Mouse (Mus musculus) kidney, postnatal 0 days (tissue): ENCODE data around the gene Galns. TPM values are rescaled to one million over a fixed set of nuclear protein-coding genes. Genes with fewer than 3 reads are reported as not detected.

Experiments
- ATAC-seq: fragments of 200-750 bp; cut with Nextera tagmentation; replicated peaks from 2 replicates; pipeline ENCODE4 v1.8.0; 2017; ENCODE audit warnings: low read depth, moderate number of reproducible peaks, moderate TSS enrichment, moderate library complexity; ENCODE audit not compliant: low FRiP score
- DNase-seq: peaks from one replicate; pipeline ENCODE4 v3.0.0-alpha.2; 2016; ENCODE audit warnings: low spot score
- H3K27ac ChIP-seq: fragments of 300-500 bp; sonication (generic); 2 replicates; pipeline ENCODE4 v1.5.1; 2014; ENCODE audit warnings: mild to moderate bottlenecking
- H3K27me3 ChIP-seq: fragments of 300-500 bp; sonication (generic); 2 replicates; pipeline ENCODE4 v1.6.1; 2014; ENCODE audit warnings: low read length, mixed read lengths; ENCODE audit not compliant: insufficient read depth
- H3K36me3 ChIP-seq: fragments of 300-500 bp; sonication (generic); 2 replicates; pipeline ENCODE4 v1.6.1; 2014; ENCODE audit warnings: low read length, mixed read lengths; ENCODE audit not compliant: insufficient read depth
- H3K4me1 ChIP-seq: fragments of 300-500 bp; sonication (generic); replicated peaks from 2 replicates; pipeline ENCODE4 v1.6.1; 2014; ENCODE audit warnings: antibody characterized with exemption, low read length, mixed read lengths; ENCODE audit not compliant: insufficient read depth
- H3K4me2 ChIP-seq: fragments of 300-500 bp; sonication (generic); 2 replicates; pipeline ENCODE4 v1.6.1; 2014; ENCODE audit warnings: mild to moderate bottlenecking, low read length, moderate library complexity, mixed read lengths
- H3K4me3 ChIP-seq: fragments of 300-500 bp; sonication (generic); replicated peaks from 2 replicates; pipeline ENCODE4 v1.5.1; 2014; ENCODE audit warnings: low read depth, low read length
- H3K9ac ChIP-seq: fragments of 300-500 bp; sonication (generic); 2 replicates; pipeline ENCODE4 v1.6.1; 2014; ENCODE audit warnings: low read depth, low read length
- H3K9me3 ChIP-seq: fragments of 300-500 bp; sonication (generic); replicated peaks from 2 replicates; pipeline ENCODE4 v1.6.1; 2016; ENCODE audit warnings: low read length, inconsistent platforms, mixed read lengths
- CTCF ChIP-seq: IDR thresholded peaks from 2 replicates; pipeline ENCODE4 v1.5.1; 2016; ENCODE audit warnings: antibody characterized with exemption, low read depth, mild to moderate bottlenecking, moderate library complexity
- WGBS: fragments of 180-500 bp; shearing (Covaris S2); extraction: QIAGEN DNeasy Blood & Tissue Kit; methylation state at CpG from one replicate; pipeline ENCODE4 v1.1.7; 2014; 5-methylcytosine and 5-hydroxymethylcytosine counted together
- polyA plus RNA-seq: library from polyadenylated mRNA; unstranded; fragments of >200 nt; fragmentation: Nextera tagmentation; extraction: Ambion mirVana; gene quantifications from 2 replicates; pipeline ENCODE4 v1.2.1, GENCODE M21; 2015

Gene Galns
- polyA plus RNA-seq = 19.4 and 23.3 TPM in 2 replicates

DNA sequence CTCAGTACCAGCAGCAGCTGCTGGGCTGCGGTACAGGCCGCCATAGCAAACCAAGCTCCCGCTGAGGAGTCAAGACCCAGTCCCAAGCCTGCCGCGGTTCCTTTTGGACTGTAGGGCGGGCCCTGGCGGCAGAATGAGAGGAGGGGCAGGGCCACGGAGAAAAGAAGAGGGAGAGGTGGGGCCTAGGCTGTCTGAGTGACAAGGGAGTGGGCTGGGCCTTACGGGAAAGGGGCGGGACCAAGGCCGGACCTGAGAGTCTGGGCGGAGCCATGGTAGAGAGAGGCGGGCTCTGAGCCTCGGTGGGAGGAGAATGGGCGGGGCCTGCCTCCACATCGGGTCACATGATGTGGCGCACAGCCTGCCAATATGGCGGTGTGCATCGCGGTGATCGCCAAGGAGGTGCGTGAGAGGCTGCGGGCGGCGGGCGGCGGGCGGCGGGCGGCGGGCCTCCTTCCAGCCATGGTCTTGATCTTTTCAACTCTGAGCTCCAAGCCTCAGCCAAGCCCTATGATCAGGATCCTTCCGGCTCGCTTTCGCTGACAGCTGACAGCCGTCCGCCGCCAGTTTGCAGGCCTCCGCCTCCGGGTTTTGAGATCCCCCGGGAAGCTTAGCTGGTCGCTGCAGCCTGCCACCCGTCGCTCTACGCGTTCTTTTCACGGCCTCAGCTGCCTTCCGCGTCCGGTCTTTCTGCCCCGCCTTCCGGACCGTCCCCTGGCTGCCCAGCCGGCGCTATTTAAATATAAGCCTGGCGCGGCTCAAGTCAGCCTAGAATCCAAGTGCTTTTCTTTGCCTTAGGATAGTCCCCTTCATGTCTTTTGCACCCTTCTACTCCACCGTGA is at the start of gene Galns, which contains the start of gene Trappc2l:
Gene Galns (minus strand): TSS at position 169 of the 839 bp plus-strand sequence.
Gene Trappc2l (plus strand): TSS at position 346 of the 839 bp plus-strand sequence.
- ATAC-seq (peak; percentile 94), DNase-seq (peak; percentile 100)
- peak within 1 kb of the TSS; percentile 83 for H3K27ac ChIP-seq
- peak within 1 kb of the TSS; percentile 79 for H3K4me2 ChIP-seq
- TF ChIP-seq CTCF = peak; percentile 75
- peak within 1 kb of the TSS; percentile 69 for H3K9ac ChIP-seq
- H3K4me1 ChIP-seq = peaks cover 8% of the 10 kb centered on the region; the same call in 1 of the 2 replicates
- H3K27me3 ChIP-seq = no peaks in the 10 kb centered on the region
- 0 out of 2 replicates have a peak, but pooled peaks cover 3% of the 10 kb centered on the region for H3K36me3 ChIP-seq
- WGBS = under 1% methylated on average over 55 of the region's 57 CpGs
- H3K9me3 ChIP-seq = no peaks in the 10 kb centered on the region
- H3K4me3 ChIP-seq = peak within 1 kb of the TSS; percentile 60

DNA sequence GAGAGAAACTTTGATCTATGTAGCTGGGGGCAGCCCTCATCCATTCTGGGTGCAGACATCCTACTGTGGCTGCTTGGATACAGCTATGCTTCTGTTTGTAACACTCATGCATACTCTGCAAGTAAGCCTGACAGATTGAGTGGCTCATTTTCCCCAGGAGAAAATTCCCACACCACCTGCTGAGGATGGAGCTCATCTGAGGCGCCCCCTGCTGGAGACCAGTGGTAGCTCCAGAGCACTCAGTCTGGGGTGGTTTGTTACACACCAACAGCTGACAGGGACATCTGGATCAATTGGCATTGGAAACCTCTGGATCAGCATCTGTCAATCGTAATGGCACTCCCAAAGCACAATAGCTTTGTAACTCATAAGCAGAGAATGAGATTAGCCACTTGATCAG is 48.8 kb upstream of the Galns start:
- Histone ChIP-seq H3K9me3 (no peaks in the 10 kb centered on the region), H3K27ac (no peak overlapping the region), H3K4me1 (peaks cover 50% of the 10 kb centered on the region), H3K27me3 (no peaks in the 10 kb centered on the region), H3K4me2 (no peak overlapping the region), H3K4me3 (no peak overlapping the region), H3K9ac (no peak overlapping the region), H3K36me3 (no peaks in the 10 kb centered on the region)
- 80% methylated on average over 2 of the region's 2 CpGs for WGBS
- DNase-seq (no peak), ATAC-seq (no peak)
- peak; percentile 54 for TF ChIP-seq CTCF

DNA sequence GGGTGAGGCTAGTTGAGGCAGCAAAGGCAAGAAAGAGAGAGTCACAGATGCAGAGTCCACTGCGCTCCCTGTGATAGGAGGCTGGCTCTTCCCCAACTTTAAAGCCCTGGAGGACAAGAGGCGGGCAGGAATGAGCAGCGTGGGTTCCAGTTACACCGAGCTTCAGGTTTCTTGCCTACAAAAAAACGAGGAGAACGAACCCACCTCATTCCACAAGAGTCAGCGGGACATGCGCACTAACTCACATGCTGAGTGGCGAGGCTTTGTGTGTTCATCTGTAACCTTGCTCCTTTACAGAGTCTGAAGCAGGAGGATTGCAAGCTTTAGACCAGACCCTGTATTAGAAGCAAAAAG is 47.5 kb upstream of the Galns start:
- no peak overlapping the region for H3K4me2 ChIP-seq
- no peaks in the 10 kb centered on the region for H3K9me3 ChIP-seq
- no peaks in the 10 kb centered on the region for H3K36me3 ChIP-seq
- H3K4me1 ChIP-seq = peaks cover 42% of the 10 kb centered on the region
- DNase-seq = peak; percentile 35
- H3K4me3 ChIP-seq = no peak overlapping the region
- H3K9ac ChIP-seq = no peak overlapping the region
- H3K27me3 ChIP-seq = no peaks in the 10 kb centered on the region
- 49% methylated on average over 9 of the region's 9 CpGs for WGBS
- no peak for ATAC-seq
- no peak for TF ChIP-seq CTCF
- no peak overlapping the region for H3K27ac ChIP-seq

DNA sequence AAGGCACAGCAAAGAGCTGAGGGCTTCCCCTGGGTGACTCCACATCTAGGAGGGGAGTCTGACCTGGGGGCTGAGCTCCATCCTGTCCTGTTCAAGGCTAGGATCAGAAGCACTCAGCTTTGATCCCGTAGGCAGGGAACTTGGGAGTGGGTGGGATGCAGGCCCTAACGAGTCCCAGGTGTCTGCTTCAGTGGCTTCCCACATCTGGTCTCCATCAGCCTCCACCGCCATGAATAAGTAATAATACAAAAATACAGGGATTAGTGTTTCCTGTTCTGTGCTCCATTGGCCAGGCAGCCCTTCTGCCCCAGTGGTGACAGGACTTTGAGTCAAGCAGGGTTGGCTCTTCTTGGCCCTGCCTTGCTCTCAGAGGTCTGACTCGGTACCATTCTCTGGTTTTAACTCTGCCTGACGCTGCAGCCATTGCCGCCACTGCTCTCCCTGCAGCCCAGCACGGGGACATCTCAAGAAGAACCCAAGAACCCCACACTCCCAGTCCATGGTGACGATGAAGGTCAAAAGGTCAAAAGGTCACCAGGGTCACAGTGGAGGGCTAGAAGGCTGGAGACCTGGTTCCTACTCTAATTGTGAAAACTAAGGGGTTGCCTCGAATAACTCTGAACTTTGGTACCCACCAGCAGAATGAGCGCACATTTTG is 47.0 kb upstream of the Galns start:
- Histone ChIP-seq H3K9ac (no peak overlapping the region), H3K4me1 (peaks cover 37% of the 10 kb centered on the region), H3K36me3 (no peaks in the 10 kb centered on the region), H3K4me2 (no peak overlapping the region), H3K27ac (no peak overlapping the region), H3K9me3 (no peaks in the 10 kb centered on the region), H3K27me3 (no peaks in the 10 kb centered on the region), H3K4me3 (no peak overlapping the region)
- ATAC-seq (no peak), DNase-seq (peak; percentile 17)
- WGBS = 60% methylated on average over 10 of the region's 10 CpGs
- TF ChIP-seq CTCF = no peak

DNA sequence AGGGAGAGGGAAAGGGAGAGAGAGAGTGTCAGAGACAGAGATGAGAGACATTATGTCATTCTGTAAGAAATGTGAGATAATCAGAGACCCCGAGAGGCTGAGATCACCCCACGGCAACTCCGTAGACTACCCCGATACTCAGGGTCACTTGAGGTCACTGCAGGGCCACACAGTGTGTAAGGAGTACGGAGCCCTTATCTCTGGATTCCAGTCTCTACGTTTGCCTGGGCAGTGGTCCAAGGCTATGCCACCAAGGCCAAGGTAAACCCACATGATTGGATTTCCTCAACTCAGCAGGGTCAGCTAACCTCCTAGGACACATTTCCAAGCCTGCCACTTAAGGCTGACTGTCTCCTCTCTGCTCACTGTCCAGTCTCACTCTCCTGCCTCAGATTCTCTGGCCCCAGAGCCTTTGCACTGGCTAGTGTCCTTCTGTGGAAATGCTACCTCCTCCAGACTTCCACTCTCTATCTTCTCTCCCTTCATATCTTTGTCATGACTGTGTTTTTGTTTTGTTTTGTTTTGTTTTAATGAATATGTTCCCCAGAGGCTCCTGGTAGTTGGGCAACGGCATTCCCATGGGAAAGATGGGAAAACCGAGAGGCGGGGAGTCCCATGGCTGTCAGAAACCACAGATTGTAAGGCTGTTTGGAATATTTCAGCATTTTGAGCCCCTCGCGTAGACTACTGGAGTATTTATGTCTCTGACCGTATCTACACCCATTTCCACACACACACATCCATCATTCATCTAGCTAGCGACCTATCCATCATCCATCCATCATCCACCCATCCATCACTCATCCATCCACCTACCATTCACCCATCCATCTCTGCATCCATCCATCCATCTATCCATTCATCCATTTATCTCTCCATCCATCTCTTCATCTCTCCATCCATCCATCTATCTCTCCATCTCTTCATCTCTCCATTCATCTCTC is 45.1 kb upstream of the Galns start:
- no peak overlapping the region; the same call in 1 of the 2 replicates for H3K27ac ChIP-seq
- no peak overlapping the region for H3K4me3 ChIP-seq
- H3K9ac ChIP-seq = no peak overlapping the region
- ATAC-seq (no peak), DNase-seq (no peak)
- TF ChIP-seq CTCF = no peak
- peaks cover 25% of the 10 kb centered on the region for H3K4me1 ChIP-seq
- H3K9me3 ChIP-seq = no peaks in the 10 kb centered on the region
- H3K36me3 ChIP-seq = no peaks in the 10 kb centered on the region
- 71% methylated on average over 13 of the region's 13 CpGs for WGBS
- H3K4me2 ChIP-seq = no peak overlapping the region
- H3K27me3 ChIP-seq = no peaks in the 10 kb centered on the region

DNA sequence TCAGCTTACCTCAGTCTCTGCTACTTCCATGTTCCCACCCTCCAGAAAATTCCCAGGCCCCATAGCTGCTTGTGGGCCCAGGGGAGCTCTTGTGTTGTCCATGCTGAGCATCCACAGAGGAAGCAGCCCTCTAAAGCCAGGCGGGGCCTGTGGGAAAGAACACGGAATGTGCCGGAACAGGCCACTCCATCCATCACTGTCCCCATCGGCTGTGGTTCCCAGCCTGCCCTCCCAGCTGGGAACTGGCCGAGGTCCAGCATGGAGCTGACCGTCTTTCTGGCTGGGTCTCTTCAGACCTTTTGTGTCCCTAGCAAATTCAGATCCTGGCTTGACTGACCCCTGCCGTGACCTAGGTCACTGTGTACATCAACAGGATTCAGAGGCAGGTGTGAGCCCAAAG is 43.5 kb upstream of the Galns start:
- Histone ChIP-seq H3K4me2 (no peak overlapping the region), H3K4me1 (peaks cover 21% of the 10 kb centered on the region), H3K36me3 (no peaks in the 10 kb centered on the region), H3K27ac (no peak overlapping the region), H3K9me3 (no peaks in the 10 kb centered on the region), H3K9ac (no peak overlapping the region), H3K4me3 (no peak overlapping the region), H3K27me3 (no peaks in the 10 kb centered on the region)
- DNase-seq (peak; percentile 74), ATAC-seq (no peak)
- 48% methylated on average over 7 of the region's 7 CpGs for WGBS
- TF ChIP-seq CTCF = no peak
